Mouse (Mus musculus) heart, adult 9 months (tissue): ENCODE results near the gene Clec3a.

Source experiments
- DNase-seq, 2 experiments: peaks; one replicate each; pipeline ENCODE4 v3.0.0; 2022; ENCODE audit warnings: low spot score in 2 of 2

Gene Clec3a

GRCm38 (mm10) chr8:114417786-114418185, at the start of gene Clec3a:
Gene Clec3a (plus strand): TSS chr8:114418086.
- DNase-seq = no peak

GRCm38 (mm10) chr8:114369038-114369976, 48.6 kb upstream of the Clec3a start:
- DNase-seq = peak; percentile 4 to 41

- DNase-seq = no peak
Observed at GRCm38 (mm10) chr8:114374390-114374789, 43.5 kb upstream of the Clec3a start.

GRCm38 (mm10) chr8:114384189-114384588, 33.7 kb upstream of the Clec3a start:
- no peak for DNase-seq

GRCm38 (mm10) chr8:114387494-114387893, 30.4 kb upstream of the Clec3a start:
- DNase-seq = no peak

GRCm38 (mm10) chr8:114390465-114391254, 27.2 kb upstream of the Clec3a start:
- DNase-seq = no peak

- no peak for DNase-seq
Observed at GRCm38 (mm10) chr8:114398326-114398725, 19.6 kb upstream of the Clec3a start.

- no peak for DNase-seq
Observed at GRCm38 (mm10) chr8:114399273-114399672, 18.6 kb upstream of the Clec3a start.

- no peak for DNase-seq
Observed at GRCm38 (mm10) chr8:114401679-114402078, 16.2 kb upstream of the Clec3a start.

GRCm38 (mm10) chr8:114411421-114411820, 6.5 kb upstream of the Clec3a start:
- no peak for DNase-seq

- DNase-seq = no peak
Observed at GRCm38 (mm10) chr8:114418486-114418885, 600 bp downstream of the Clec3a start.

- no peak for DNase-seq
Observed at GRCm38 (mm10) chr8:114418904-114419303, 1.0 kb downstream of the Clec3a start.

- no peak for DNase-seq
Observed at GRCm38 (mm10) chr8:114421544-114421943, 3.7 kb downstream of the Clec3a start.

- DNase-seq = no peak
Observed at GRCm38 (mm10) chr8:114438236-114438635, 20.4 kb downstream of the Clec3a start.

- peak; percentile 99 to 100 for DNase-seq
Observed at GRCm38 (mm10) chr8:114439334-114440204, 21.7 kb downstream of the Clec3a start, which contains the start of gene Wwox. Gene Wwox (plus strand): TSS chr8:114439655.

GRCm38 (mm10) chr8:114440205-114440589, 22.3 kb downstream of the Clec3a start:
- no peak for DNase-seq

GRCm38 (mm10) chr8:114441616-114442015, 23.7 kb downstream of the Clec3a start:
- no peak for DNase-seq

- no peak for DNase-seq
Observed at GRCm38 (mm10) chr8:114446884-114447283, 29.0 kb downstream of the Clec3a start.

- DNase-seq = no peak
Observed at GRCm38 (mm10) chr8:114452278-114452677, 34.4 kb downstream of the Clec3a start.

- peak; percentile 41 to 57 for DNase-seq
Observed at GRCm38 (mm10) chr8:114452781-114453221, 34.9 kb downstream of the Clec3a start.

GRCm38 (mm10) chr8:114455302-114455701, 37.4 kb downstream of the Clec3a start:
- DNase-seq = no peak
